Mouse (Mus musculus): ENCODE measurements around the gene Acadm. TPM values are rescaled to one million over a fixed set of nuclear protein-coding genes. Genes with fewer than 3 reads are reported as not detected.

Gene Acadm
- polyA plus RNA-seq, 1 experiment from 2014 or later = 43.4 TPM

- H3K9me3 ChIP-seq = no peaks in the 10 kb centered on the region
- H3K4me1 ChIP-seq = no peaks in the 10 kb centered on the region
- ATAC-seq (ENCODE audit: low FRiP score) = no peak
- H3K27ac ChIP-seq = no peak overlapping the region
- WGBS = 92% methylated on average over 9 of the region's 9 CpGs
- peaks cover 39% of the 10 kb centered on the region for H3K36me3 ChIP-seq (replicated peaks)
- no peaks in the 10 kb centered on the region for H3K27me3 ChIP-seq
- no peak overlapping the region for H3K4me3 ChIP-seq (replicated peaks)
- no peak overlapping the region for H3K9ac ChIP-seq
- H3K4me2 ChIP-seq = no peak overlapping the region
Observed at GRCm38 (mm10) chr3:153935878-153936277, 8.6 kb downstream of the Acadm start.

DNA sequence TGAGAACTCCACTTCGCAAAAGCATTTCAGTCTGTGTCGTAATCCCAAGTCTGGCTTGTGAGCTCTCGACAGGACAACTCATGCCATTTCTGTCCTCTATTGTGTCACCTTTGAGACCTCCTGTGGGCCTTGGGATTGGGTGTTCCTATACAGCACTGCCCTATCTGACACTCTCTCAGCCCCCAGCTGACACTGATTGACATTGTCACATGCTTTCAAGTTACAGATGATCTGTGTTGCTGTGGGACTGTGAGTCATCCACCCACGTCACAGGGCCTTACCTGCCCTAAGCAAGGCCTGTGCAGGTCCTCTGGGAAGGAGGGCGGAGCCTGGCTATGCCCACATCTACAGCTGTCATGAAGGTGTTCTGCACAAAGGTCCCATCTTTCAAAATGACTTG lies 12.0 kb downstream of the Acadm start:
- H3K27ac ChIP-seq = no peak overlapping the region
- H3K4me2 ChIP-seq = no peak overlapping the region
- 93% methylated on average over 5 of the region's 5 CpGs for WGBS
- H3K9me3 ChIP-seq = no peaks in the 10 kb centered on the region
- ATAC-seq (ENCODE audit: low FRiP score) = no peak
- no peak overlapping the region for H3K9ac ChIP-seq
- peaks cover 50% of the 10 kb centered on the region for H3K36me3 ChIP-seq (replicated peaks)
- no peaks in the 10 kb centered on the region for H3K4me1 ChIP-seq
- no peak overlapping the region for H3K4me3 ChIP-seq (replicated peaks)
- H3K27me3 ChIP-seq = no peaks in the 10 kb centered on the region

DNA sequence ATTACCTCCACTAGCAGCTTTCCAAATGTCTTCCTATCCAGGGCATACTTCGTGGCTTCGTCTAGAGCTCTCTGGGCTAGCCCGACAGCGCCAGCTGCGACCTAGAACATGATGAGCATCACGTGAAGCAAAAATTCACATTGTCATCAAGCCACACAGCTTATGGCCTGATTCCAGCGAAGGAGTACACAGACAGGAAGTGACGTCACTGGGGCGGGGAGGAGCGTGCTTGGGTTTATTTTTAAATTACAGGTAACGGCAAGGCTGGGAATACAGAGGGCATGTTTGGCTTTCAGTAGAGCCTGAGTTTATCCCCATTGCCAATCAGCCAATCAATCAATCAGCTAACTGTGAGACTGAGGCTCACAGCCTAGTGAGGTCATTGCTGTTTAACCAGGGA lies 14.9 kb downstream of the Acadm start:
- 96% methylated on average over 11 of the region's 11 CpGs for WGBS
- no peak overlapping the region for H3K9ac ChIP-seq
- no peaks in the 10 kb centered on the region for H3K4me1 ChIP-seq
- H3K36me3 ChIP-seq (replicated peaks) = peaks cover 42% of the 10 kb centered on the region
- H3K4me2 ChIP-seq = no peak overlapping the region
- no peaks in the 10 kb centered on the region for H3K9me3 ChIP-seq
- no peak overlapping the region for H3K27ac ChIP-seq
- no peaks in the 10 kb centered on the region for H3K27me3 ChIP-seq
- no peak overlapping the region for H3K4me3 ChIP-seq (replicated peaks)
- ATAC-seq (ENCODE audit: low FRiP score) = no peak

- no peak overlapping the region for H3K4me3 ChIP-seq (replicated peaks)
- H3K4me2 ChIP-seq = no peak overlapping the region
- ATAC-seq (ENCODE audit: low FRiP score) = no peak
- no peak overlapping the region for H3K27ac ChIP-seq
- peaks cover 40% of the 10 kb centered on the region for H3K36me3 ChIP-seq (replicated peaks)
- no peaks in the 10 kb centered on the region for H3K9me3 ChIP-seq
- H3K27me3 ChIP-seq = no peaks in the 10 kb centered on the region
- WGBS = 86% methylated on average over 7 of the region's 7 CpGs
- no peak overlapping the region for H3K9ac ChIP-seq
- H3K4me1 ChIP-seq = no peaks in the 10 kb centered on the region
Observed at GRCm38 (mm10) chr3:153926333-153926732, 18.1 kb downstream of the Acadm start.

DNA sequence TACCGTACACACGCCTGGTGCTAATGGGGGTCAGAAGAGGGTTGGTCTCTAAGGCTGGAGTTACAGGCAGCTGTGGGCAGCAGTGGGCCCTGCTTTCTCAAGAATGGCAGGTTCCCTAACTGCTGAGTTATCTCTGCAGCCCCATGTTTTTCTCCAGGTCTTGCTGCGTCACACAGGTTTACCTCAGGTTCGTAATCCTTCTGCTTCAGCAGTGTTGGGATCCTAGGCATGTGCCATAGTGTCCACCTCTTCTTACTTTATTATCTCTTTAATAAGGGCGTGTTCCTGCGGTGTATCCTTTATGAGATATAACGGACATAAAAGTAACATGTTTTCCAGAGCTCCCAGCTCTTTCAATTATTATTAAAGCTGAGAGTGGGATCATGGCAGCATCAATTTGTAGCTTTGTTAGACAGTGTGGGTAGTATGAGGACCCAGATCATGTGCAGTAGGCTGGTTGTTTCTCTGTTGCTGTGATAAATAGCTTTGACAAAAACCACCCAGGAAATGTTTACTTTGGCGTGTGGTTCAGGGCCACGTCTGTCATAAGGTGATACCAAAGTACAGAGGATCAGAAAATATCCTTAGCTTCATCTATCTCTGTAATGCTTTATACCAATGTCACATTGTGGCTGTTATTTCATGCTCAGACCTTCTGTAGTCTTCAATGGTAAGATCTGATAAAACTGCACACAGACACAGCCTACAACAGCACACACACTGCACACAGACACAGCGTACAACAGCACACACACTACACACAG lies 23.1 kb downstream of the Acadm start:
- H3K9ac ChIP-seq = no peak overlapping the region
- WGBS = 95% methylated on average over 10 of the region's 10 CpGs
- H3K27ac ChIP-seq = no peak overlapping the region
- H3K27me3 ChIP-seq = no peaks in the 10 kb centered on the region
- H3K9me3 ChIP-seq = no peaks in the 10 kb centered on the region
- H3K4me2 ChIP-seq = no peak overlapping the region
- H3K4me1 ChIP-seq = no peaks in the 10 kb centered on the region
- peaks cover 26% of the 10 kb centered on the region for H3K36me3 ChIP-seq (replicated peaks)
- no peak overlapping the region for H3K4me3 ChIP-seq (replicated peaks)
- ATAC-seq (ENCODE audit: low FRiP score) = no peak

DNA sequence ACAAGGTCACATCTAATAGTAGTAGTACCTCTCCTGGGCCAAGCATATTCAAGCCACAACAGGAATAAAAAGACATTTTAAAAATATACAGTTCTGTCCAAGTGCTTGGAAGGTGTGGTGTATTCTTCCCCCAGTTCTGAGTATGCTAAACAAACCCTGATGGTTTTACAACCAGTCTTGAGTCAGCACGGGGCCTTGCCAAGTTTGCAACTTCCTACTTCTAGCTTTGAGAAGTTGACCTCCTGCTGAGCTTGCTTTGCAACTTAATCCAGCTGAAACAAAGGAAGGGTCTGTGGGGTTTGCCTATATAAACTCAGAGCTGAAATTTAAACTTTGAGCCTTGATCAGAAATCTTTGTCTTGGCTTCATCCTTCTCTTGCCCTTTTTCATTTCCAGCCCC lies 27.2 kb downstream of the Acadm start:
- H3K27me3 ChIP-seq = no peaks in the 10 kb centered on the region
- ATAC-seq (ENCODE audit: low FRiP score) = no peak
- no peak overlapping the region for H3K4me2 ChIP-seq
- H3K9me3 ChIP-seq = no peaks in the 10 kb centered on the region
- peaks cover 7% of the 10 kb centered on the region; the same call in 1 of the 2 replicates for H3K36me3 ChIP-seq (replicated peaks)
- H3K27ac ChIP-seq = no peak overlapping the region
- WGBS = 4% methylated on average over 1 of the region's 1 CpGs
- 0 out of 2 replicates have a peak, but pooled peaks cover 7% of the 10 kb centered on the region for H3K4me1 ChIP-seq
- no peak overlapping the region for H3K4me3 ChIP-seq (replicated peaks)
- H3K9ac ChIP-seq = no peak overlapping the region

DNA sequence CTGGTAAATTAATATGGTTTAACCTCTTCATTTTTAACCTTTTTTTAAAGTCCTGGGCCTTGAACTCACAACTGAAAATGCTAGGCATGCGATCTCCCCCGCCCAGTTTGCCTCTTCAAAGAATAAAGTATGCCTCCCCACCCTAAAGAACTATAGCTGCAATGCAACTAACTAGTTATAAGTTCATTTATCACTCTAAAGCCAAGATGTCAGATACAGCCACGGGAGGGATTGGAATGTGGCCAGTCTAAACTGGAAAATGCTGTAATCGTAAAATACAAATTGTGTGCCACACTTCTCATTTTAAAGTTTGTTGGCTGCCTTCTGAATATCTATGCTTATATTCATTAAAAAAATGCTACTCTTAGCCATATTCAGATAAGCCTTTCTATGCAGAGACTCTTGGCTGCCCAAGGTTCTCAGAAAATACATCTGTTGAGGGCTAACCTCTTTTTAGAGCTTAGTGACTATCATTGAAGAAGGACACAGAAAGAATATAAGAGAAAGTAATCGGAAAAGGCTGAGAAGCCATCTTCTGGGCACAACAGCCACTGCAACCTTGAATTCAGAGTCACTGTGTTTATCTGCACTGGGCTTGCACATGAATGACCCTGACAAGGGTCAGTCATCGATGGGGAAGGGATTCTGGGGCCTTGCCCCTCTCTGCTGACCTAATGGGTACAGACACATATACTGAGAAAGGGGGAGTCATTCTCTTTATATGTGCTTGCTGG lies 30.8 kb downstream of the Acadm start:
- Histone ChIP-seq H3K9me3 (no peaks in the 10 kb centered on the region), H3K36me3 (replicated peaks) (peaks cover 28% of the 10 kb centered on the region), H3K9ac (peak overlapping the region; percentile 94), H3K4me3 (replicated peaks) (peak overlapping the region; percentile 88), H3K4me1 (peaks cover 42% of the 10 kb centered on the region), H3K27ac (peak overlapping the region; percentile 89; the same call in 1 of the 2 replicates), H3K4me2 (peak overlapping the region; percentile 71), H3K27me3 (no peaks in the 10 kb centered on the region)
- 64% methylated on average over 6 of the region's 6 CpGs for WGBS
- no peak for ATAC-seq (ENCODE audit: low FRiP score)

GRCm38 (mm10) chr3:153912546-153913509 lies 31.6 kb downstream of the Acadm start, which contains the start of gene Rabggtb:
Gene Rabggtb (minus strand): TSS chr3:153913009.
- Histone ChIP-seq H3K9me3 (no peaks in the 10 kb centered on the region), H3K36me3 (replicated peaks) (peaks cover 36% of the 10 kb centered on the region), H3K9ac (peak within 1 kb of the TSS; percentile 94), H3K4me1 (peaks cover 50% of the 10 kb centered on the region), H3K27me3 (no peaks in the 10 kb centered on the region), H3K4me2 (peak within 1 kb of the TSS; percentile 71), H3K27ac (peak within 1 kb of the TSS; percentile 89), H3K4me3 (replicated peaks) (peak within 1 kb of the TSS; percentile 88)
- 1% methylated on average over 65 of the region's 65 CpGs for WGBS
- peak; percentile 98 for ATAC-seq (ENCODE audit: low FRiP score)

DNA sequence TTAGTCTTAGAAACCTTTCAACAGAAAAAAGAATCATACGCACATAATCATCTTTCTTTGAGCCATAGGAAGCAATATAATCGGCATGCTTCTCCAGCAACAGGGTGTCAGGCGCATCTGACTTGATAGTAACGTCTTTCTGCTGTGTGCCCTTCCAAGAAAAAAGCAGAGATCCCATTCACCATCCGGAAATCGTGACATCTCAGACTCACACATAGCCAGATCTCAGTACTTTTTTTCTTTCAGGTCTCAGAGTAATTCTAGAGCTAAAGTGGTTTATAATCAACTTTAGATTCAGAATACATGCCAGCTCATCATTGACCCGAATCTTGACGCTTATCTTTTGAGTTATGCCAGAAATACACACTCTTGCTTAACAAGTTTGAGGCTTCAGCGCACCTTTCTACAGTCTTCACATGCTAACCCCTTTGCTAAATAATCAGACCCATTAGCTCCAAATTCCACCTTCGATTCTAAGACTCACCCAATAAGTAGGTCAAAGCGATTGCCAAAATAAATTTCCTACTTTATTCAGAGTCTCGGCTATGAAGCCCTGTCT lies 32.5 kb downstream of the Acadm start:
- Histone ChIP-seq H3K27me3 (no peaks in the 10 kb centered on the region), H3K4me3 (replicated peaks) (peak overlapping the region; percentile 88), H3K36me3 (replicated peaks) (peaks cover 45% of the 10 kb centered on the region), H3K9me3 (no peaks in the 10 kb centered on the region), H3K4me2 (peak overlapping the region; percentile 71), H3K9ac (peak overlapping the region; percentile 94), H3K27ac (peak overlapping the region; percentile 89; the same call in 1 of the 2 replicates), H3K4me1 (peaks cover 53% of the 10 kb centered on the region)
- ATAC-seq (ENCODE audit: low FRiP score) = no peak
- 8% methylated on average over 12 of the region's 12 CpGs for WGBS

DNA sequence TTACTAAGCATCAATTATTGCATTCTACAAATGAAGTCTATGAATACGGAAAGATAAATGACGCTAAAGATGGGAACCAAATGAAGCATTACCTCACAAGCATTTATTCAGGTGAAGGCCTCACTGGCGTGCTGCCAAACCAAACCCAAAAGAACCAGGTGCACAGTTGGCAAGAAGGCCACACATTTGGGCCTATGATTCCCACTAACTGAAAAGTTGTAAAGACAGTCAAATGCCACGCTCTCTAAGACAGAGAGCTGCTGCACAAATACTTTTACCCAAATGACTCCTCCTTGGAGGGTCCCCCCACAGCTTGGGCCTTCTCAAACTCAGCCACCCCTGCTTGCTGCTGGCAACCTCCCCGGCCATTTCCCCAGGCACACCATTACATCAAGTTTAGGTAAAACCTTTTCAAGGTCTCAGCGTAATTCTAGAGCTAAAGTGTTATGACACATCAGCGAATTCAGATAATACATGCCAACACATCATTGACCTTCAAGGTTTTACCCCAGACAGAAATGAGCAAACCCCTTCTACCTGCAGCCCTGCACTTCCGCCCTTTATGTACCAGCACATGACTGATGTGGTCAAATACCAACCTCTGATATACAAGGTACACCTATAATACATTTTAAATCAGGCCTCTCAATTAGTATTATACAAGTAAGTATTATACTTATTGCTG lies 33.1 kb downstream of the Acadm start:
- Histone ChIP-seq H3K36me3 (replicated peaks) (peaks cover 51% of the 10 kb centered on the region), H3K9me3 (no peaks in the 10 kb centered on the region), H3K27me3 (no peaks in the 10 kb centered on the region), H3K4me3 (replicated peaks) (peak overlapping the region; percentile 88), H3K4me2 (peak overlapping the region; percentile 71), H3K9ac (peak overlapping the region; percentile 94), H3K4me1 (peaks cover 53% of the 10 kb centered on the region), H3K27ac (no peak overlapping the region)
- 50% methylated on average over 8 of the region's 8 CpGs for WGBS
- no peak for ATAC-seq (ENCODE audit: low FRiP score)

DNA sequence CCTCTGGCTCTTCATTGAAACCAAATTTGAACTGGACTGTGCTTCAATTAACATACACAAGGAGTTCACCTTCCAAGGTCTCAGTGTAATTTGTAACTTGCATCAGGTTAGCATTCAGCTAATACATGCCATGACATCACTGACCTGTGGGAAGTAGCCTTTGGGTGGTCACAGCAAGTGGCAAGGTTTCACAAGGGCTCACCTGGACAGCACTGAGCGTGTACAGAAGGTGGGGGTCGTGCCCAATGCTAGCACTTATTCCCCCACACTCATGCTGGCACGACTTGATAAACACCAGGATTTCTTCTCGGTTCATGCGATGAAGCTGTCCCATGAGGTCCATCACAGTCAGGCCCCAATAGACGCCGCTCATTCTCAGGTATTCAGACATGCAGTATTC lies 33.9 kb downstream of the Acadm start:
- ATAC-seq (ENCODE audit: low FRiP score) = no peak
- Histone ChIP-seq H3K9ac (0 out of 2 replicates have a peak overlapping the region, but pooled peaks have one; percentile 94), H3K4me2 (peak overlapping the region; percentile 71), H3K27me3 (no peaks in the 10 kb centered on the region), H3K36me3 (replicated peaks) (peaks cover 59% of the 10 kb centered on the region), H3K4me1 (peaks cover 53% of the 10 kb centered on the region), H3K9me3 (no peaks in the 10 kb centered on the region), H3K27ac (no peak overlapping the region), H3K4me3 (replicated peaks) (peak overlapping the region; percentile 88; the same call in 1 of the 2 replicates)
- 86% methylated on average over 7 of the region's 7 CpGs for WGBS

All from forebrain, embryonic 12.5 days (tissue).